Mouse (Mus musculus) ovary, postnatal 36 days (tissue): ENCODE data around the gene 1810062G17Rik.
A peak's percentile ranks its signal among the peaks of the same experiment; 100 is the strongest.

Experiments
- DNase-seq: peaks from one replicate; pipeline ENCODE4 v3.0.0; 2022; ENCODE audit warnings: low spot score, mixed read lengths

Gene 1810062G17Rik

GRCm38 (mm10) chr3:36475532-36476087, at the start of gene 1810062G17Rik, which contains the start of gene Anxa5:
Gene 1810062G17Rik (plus strand): TSS chr3:36475937.
Gene Anxa5 (minus strand): TSS chr3:36475894.
- DNase-seq: peak; percentile 99

GRCm38 (mm10) chr3:36427386-36427785, 48.4 kb upstream of the 1810062G17Rik start:
- DNase-seq: no peak

- no peak for DNase-seq
Observed at GRCm38 (mm10) chr3:36430360-36430759, 45.4 kb upstream of the 1810062G17Rik start.

- no peak for DNase-seq
Observed at GRCm38 (mm10) chr3:36440280-36440679, 35.5 kb upstream of the 1810062G17Rik start.

- no peak for DNase-seq
Observed at GRCm38 (mm10) chr3:36442426-36442825, 33.3 kb upstream of the 1810062G17Rik start.

GRCm38 (mm10) chr3:36446041-36446440, 29.7 kb upstream of the 1810062G17Rik start:
- DNase-seq: no peak

- DNase-seq: no peak
Observed at GRCm38 (mm10) chr3:36446506-36446905, 29.2 kb upstream of the 1810062G17Rik start.

- no peak for DNase-seq
Observed at GRCm38 (mm10) chr3:36446918-36447317, 28.8 kb upstream of the 1810062G17Rik start.

- DNase-seq: no peak
Observed at GRCm38 (mm10) chr3:36449292-36450165, 26.2 kb upstream of the 1810062G17Rik start.

- DNase-seq: no peak
Observed at GRCm38 (mm10) chr3:36452502-36452901, 23.2 kb upstream of the 1810062G17Rik start.

GRCm38 (mm10) chr3:36455124-36455523, 20.6 kb upstream of the 1810062G17Rik start:
- DNase-seq: no peak

GRCm38 (mm10) chr3:36455566-36455965, 20.2 kb upstream of the 1810062G17Rik start:
- no peak for DNase-seq

- DNase-seq: no peak
Observed at GRCm38 (mm10) chr3:36460717-36461116, 15.0 kb upstream of the 1810062G17Rik start.

- DNase-seq: no peak
Observed at GRCm38 (mm10) chr3:36461819-36462218, 13.9 kb upstream of the 1810062G17Rik start.

- DNase-seq: no peak
Observed at GRCm38 (mm10) chr3:36462348-36462747, 13.4 kb upstream of the 1810062G17Rik start.

GRCm38 (mm10) chr3:36465538-36465937, 10.2 kb upstream of the 1810062G17Rik start:
- no peak for DNase-seq

- no peak for DNase-seq
Observed at GRCm38 (mm10) chr3:36467632-36468031, 8.1 kb upstream of the 1810062G17Rik start.

- DNase-seq: no peak
Observed at GRCm38 (mm10) chr3:36468871-36469270, 6.9 kb upstream of the 1810062G17Rik start.

GRCm38 (mm10) chr3:36471856-36472255, 3.9 kb upstream of the 1810062G17Rik start:
- DNase-seq: no peak

GRCm38 (mm10) chr3:36473222-36473621, 2.5 kb upstream of the 1810062G17Rik start:
- no peak for DNase-seq

GRCm38 (mm10) chr3:36474421-36474820, 1.3 kb upstream of the 1810062G17Rik start:
- DNase-seq: no peak

- no peak for DNase-seq
Observed at GRCm38 (mm10) chr3:36474938-36475483, 726 bp upstream of the 1810062G17Rik start.
